Comparison of ENCODE assay signal across 7 mouse cellular contexts in the genomic region with DNA sequence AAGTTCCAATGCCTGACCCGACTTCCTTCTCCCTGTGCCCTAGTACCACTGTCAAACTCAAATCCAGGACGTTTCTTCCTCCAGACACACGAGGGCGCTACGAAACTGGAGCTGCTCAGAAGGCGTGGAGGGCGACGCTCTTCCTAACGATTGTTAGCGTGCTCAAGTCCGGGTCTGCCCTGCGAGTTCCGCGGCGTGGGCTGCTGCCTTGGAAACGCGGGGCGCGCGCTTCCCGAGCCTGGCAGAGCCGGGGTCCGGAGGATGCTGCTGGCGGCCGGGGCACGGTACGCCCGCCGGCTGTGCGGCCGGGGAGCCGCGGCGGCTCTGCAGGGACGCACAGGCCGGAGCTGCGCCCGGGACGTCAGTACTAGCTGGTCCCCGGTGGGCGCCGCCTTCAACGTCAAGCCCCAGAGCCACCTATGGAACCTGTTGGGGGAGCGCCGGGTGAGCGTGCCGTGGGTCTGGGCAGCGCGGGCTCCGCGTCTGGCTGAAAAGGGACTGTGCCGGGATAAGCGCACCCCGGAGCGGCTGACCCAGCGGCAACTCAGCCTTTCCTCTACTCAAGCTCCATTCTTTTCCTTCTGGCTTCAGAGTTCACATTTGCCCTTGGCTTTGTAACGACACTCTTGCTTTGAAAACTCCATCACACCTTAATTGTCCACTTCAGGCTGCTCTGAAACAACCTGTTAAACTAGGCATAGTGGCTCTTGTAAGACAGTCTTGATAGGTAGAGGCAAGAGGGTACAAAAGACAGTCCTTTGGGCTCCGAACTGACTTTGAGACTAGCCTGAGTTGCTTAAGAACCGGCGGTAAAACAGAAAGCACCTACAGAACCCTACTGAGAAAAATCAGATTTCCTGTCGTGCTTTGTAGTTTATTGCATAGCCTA. TPM values are rescaled to one million over a fixed set of nuclear protein-coding genes. Genes with fewer than 3 reads are reported as not detected.
A peak's percentile ranks its signal among the peaks of the same experiment; 100 is the strongest.
DNase-seq lines count a peak whose midpoint lies in the region; ATAC-seq and TF ChIP-seq lines count a peak whose summit lies in the region.

A gene (plus strand): TSS at position 147 of the 889 bp plus-strand sequence.

- WGBS in embryonic facial prominence, embryonic 10.5 days: under 1% methylated on average over 61 of the region's 61 CpGs
- under 1% methylated on average over 61 of the region's 61 CpGs for WGBS in intestine, postnatal 0 days
- WGBS in midbrain, embryonic 12.5 days: under 1% methylated on average over 60 of the region's 61 CpGs
- under 1% methylated on average over 59 of the region's 61 CpGs for WGBS in small intestine, adult 2 months

- peaks cover 24% of the 10 kb centered on the region for H3K36me3 ChIP-seq in embryonic facial prominence, embryonic 10.5 days (replicated peaks)
- H3K36me3 ChIP-seq in intestine, postnatal 0 days (ENCODE audit: control insufficient read depth, insufficient read depth): peaks cover 7% of the 10 kb centered on the region; the same call in 1 of the 2 replicates
- peaks cover 9% of the 10 kb centered on the region; the same call in 1 of the 2 replicates for H3K36me3 ChIP-seq in midbrain, embryonic 12.5 days
- 0 out of 2 replicates have a peak, but pooled peaks cover 2% of the 10 kb centered on the region for H3K36me3 ChIP-seq in small intestine, adult 2 months (ENCODE audit: control insufficient read depth, insufficient read depth, low read length)

- ATAC-seq in intestine, postnatal 0 days: peak; percentile 81
- ATAC-seq in midbrain, embryonic 12.5 days (ENCODE audit: low FRiP score, low read depth): peak; percentile 92

- H3K27ac ChIP-seq in embryonic facial prominence, embryonic 10.5 days (replicated peaks): peak within 1 kb of the TSS; percentile 88
- peak within 1 kb of the TSS; percentile 31; the same call in 1 of the 2 replicates for H3K27ac ChIP-seq in intestine, postnatal 0 days (ENCODE audit: low read depth, low read length)
- H3K27ac ChIP-seq in midbrain, embryonic 12.5 days (replicated peaks): peak within 1 kb of the TSS; percentile 52
- no peak within 1 kb of the TSS for H3K27ac ChIP-seq in small intestine, adult 2 months (ENCODE audit: insufficient read depth, low read depth, low read length)

- intact Hi-C loops in left cerebral cortex, postnatal 4 days (cut with DNase I): no loop called here

- peaks cover 12% of the 10 kb centered on the region; the same call in 1 of the 2 replicates for H3K27me3 ChIP-seq in embryonic facial prominence, embryonic 10.5 days (replicated peaks; ENCODE audit: low read depth, poor library complexity, severe bottlenecking)
- H3K27me3 ChIP-seq in intestine, postnatal 0 days (replicated peaks; ENCODE audit: control insufficient read depth, insufficient read depth, low read length): no peaks in the 10 kb centered on the region
- peaks cover 8% of the 10 kb centered on the region; the same call in 1 of the 2 replicates for H3K27me3 ChIP-seq in midbrain, embryonic 12.5 days
- H3K27me3 ChIP-seq in small intestine, adult 2 months (ENCODE audit: control insufficient read depth, insufficient read depth, low read length): no peaks in the 10 kb centered on the region

- H3K4me3 ChIP-seq in embryonic facial prominence, embryonic 10.5 days: peak within 1 kb of the TSS; percentile 92
- peak within 1 kb of the TSS; percentile 75 for H3K4me3 ChIP-seq in intestine, postnatal 0 days (ENCODE audit: low read depth, low read length)
- peak within 1 kb of the TSS; percentile 84 for H3K4me3 ChIP-seq in midbrain, embryonic 12.5 days
- H3K4me3 ChIP-seq in small intestine, adult 2 months (ENCODE audit: low read depth, low read length): peak within 1 kb of the TSS; percentile 98

- no peaks in the 10 kb centered on the region for H3K9me3 ChIP-seq in embryonic facial prominence, embryonic 10.5 days
- H3K9me3 ChIP-seq in intestine, postnatal 0 days (ENCODE audit: control insufficient read depth): no peaks in the 10 kb centered on the region
- no peaks in the 10 kb centered on the region for H3K9me3 ChIP-seq in midbrain, embryonic 12.5 days

- H3K9ac ChIP-seq in intestine, postnatal 0 days (ENCODE audit: low read depth, low read length): peak within 1 kb of the TSS; percentile 76
- H3K9ac ChIP-seq in midbrain, embryonic 12.5 days (replicated peaks): peak within 1 kb of the TSS; percentile 84

- H3K4me1 ChIP-seq in embryonic facial prominence, embryonic 10.5 days: peaks cover 10% of the 10 kb centered on the region
- H3K4me1 ChIP-seq in intestine, postnatal 0 days (replicated peaks; ENCODE audit: control insufficient read depth, insufficient read depth, low read length): no peaks in the 10 kb centered on the region
- H3K4me1 ChIP-seq in midbrain, embryonic 12.5 days: peaks cover 7% of the 10 kb centered on the region
- H3K4me1 ChIP-seq in small intestine, adult 2 months (ENCODE audit: control insufficient read depth, insufficient read depth, insufficient read length, low read length): no peaks in the 10 kb centered on the region

- H3K4me2 ChIP-seq in intestine, postnatal 0 days (replicated peaks; ENCODE audit: low read depth): peak within 1 kb of the TSS; percentile 81
- H3K4me2 ChIP-seq in midbrain, embryonic 12.5 days (replicated peaks): peak within 1 kb of the TSS; percentile 79

- TF ChIP-seq CTCF in intestine, postnatal 0 days (IDR thresholded peaks at IDR 0.05; ENCODE audit: low read depth): peak; percentile 95
- TF ChIP-seq CTCF in small intestine, adult 2 months (IDR thresholded peaks at IDR 0.05; ENCODE audit: extremely low read depth, insufficient read length, insufficient replicate concordance, low read depth, low read length): peak; percentile 87

- peak; percentile 88 for DNase-seq in adrenal gland, postnatal 10 days
- DNase-seq in embryonic facial prominence, embryonic 10.5 days (ENCODE audit: low spot score): peak; percentile 90
- peak; percentile 45 for DNase-seq in gonadal fat pad, adult 2 months (ENCODE audit: low read depth)
- peak; percentile 83 for DNase-seq in left cerebral cortex, postnatal 4 days

- TF ChIP-seq POLR2A in small intestine, adult 2 months (IDR thresholded peaks at IDR 0.05; ENCODE audit: low read depth, low read length): 0 out of 2 replicates have a peak, but pooled peaks have one; percentile 14

RNA-seq across cellular contexts. Expression of the gene that starts here (rescaled TPM):
- 10 to 100 TPM; 52.9 to 57.9 TPM for total RNA-seq in adrenal gland, postnatal 10 days (2021)
- 24.6 and 25.0 TPM in 2 replicates for polyA plus RNA-seq in embryonic facial prominence, embryonic 10.5 days (2016; fragmentation: Nextera tagmentation; extraction: Ambion mirVana)
- polyA plus RNA-seq in gonadal fat pad, adult 2 months (2012; rRNA removed): 9.2 and 10.0 TPM in 2 replicates
- polyA plus RNA-seq in intestine, postnatal 0 days (2015; fragmentation: Nextera tagmentation; extraction: Ambion mirVana): 6.7 and 7.0 TPM in 2 replicates
- total RNA-seq in left cerebral cortex, postnatal 4 days (2021): 10 to 100 TPM; 23.3 to 25.3 TPM
- 22.6 and 24.1 TPM in 2 replicates for polyA plus RNA-seq in midbrain, embryonic 12.5 days (2016; fragmentation: Nextera tagmentation; extraction: Ambion mirVana)
- 6.2 and 6.4 TPM in 2 replicates for polyA plus RNA-seq in small intestine, adult 2 months (2012; rRNA removed)
